Mouse (Mus musculus) kidney, postnatal 0 days (tissue): Measurements from ENCODE around the gene Map7. TPM values are rescaled to one million over a fixed set of nuclear protein-coding genes. Genes with fewer than 3 reads are reported as not detected.

Experiments
- ATAC-seq: fragments of 200-750 bp; cut with Nextera tagmentation; replicated peaks from 2 replicates; pipeline ENCODE4 v1.8.0; 2017; ENCODE audit warnings: low read depth, moderate number of reproducible peaks, moderate TSS enrichment, moderate library complexity; ENCODE audit not compliant: low FRiP score
- DNase-seq: peaks from one replicate; pipeline ENCODE4 v3.0.0-alpha.2; 2016; ENCODE audit warnings: low spot score
- H3K27ac ChIP-seq: fragments of 300-500 bp; sonication (generic); 2 replicates; pipeline ENCODE4 v1.5.1; 2014; ENCODE audit warnings: mild to moderate bottlenecking
- H3K27me3 ChIP-seq: fragments of 300-500 bp; sonication (generic); 2 replicates; pipeline ENCODE4 v1.6.1; 2014; ENCODE audit warnings: low read length, mixed read lengths; ENCODE audit not compliant: insufficient read depth
- H3K36me3 ChIP-seq: fragments of 300-500 bp; sonication (generic); 2 replicates; pipeline ENCODE4 v1.6.1; 2014; ENCODE audit warnings: low read length, mixed read lengths; ENCODE audit not compliant: insufficient read depth
- H3K4me1 ChIP-seq: fragments of 300-500 bp; sonication (generic); replicated peaks from 2 replicates; pipeline ENCODE4 v1.6.1; 2014; ENCODE audit warnings: antibody characterized with exemption, low read length, mixed read lengths; ENCODE audit not compliant: insufficient read depth
- H3K4me2 ChIP-seq: fragments of 300-500 bp; sonication (generic); 2 replicates; pipeline ENCODE4 v1.6.1; 2014; ENCODE audit warnings: mild to moderate bottlenecking, low read length, moderate library complexity, mixed read lengths
- H3K4me3 ChIP-seq: fragments of 300-500 bp; sonication (generic); replicated peaks from 2 replicates; pipeline ENCODE4 v1.5.1; 2014; ENCODE audit warnings: low read depth, low read length
- H3K9ac ChIP-seq: fragments of 300-500 bp; sonication (generic); 2 replicates; pipeline ENCODE4 v1.6.1; 2014; ENCODE audit warnings: low read depth, low read length
- H3K9me3 ChIP-seq: fragments of 300-500 bp; sonication (generic); replicated peaks from 2 replicates; pipeline ENCODE4 v1.6.1; 2016; ENCODE audit warnings: low read length, inconsistent platforms, mixed read lengths
- CTCF ChIP-seq: IDR thresholded peaks from 2 replicates; pipeline ENCODE4 v1.5.1; 2016; ENCODE audit warnings: antibody characterized with exemption, low read depth, mild to moderate bottlenecking, moderate library complexity
- WGBS: fragments of 180-500 bp; shearing (Covaris S2); extraction: QIAGEN DNeasy Blood & Tissue Kit; methylation state at CpG from one replicate; pipeline ENCODE4 v1.1.7; 2014; 5-methylcytosine and 5-hydroxymethylcytosine counted together
- polyA plus RNA-seq: library from polyadenylated mRNA; unstranded; fragments of >200 nt; fragmentation: Nextera tagmentation; extraction: Ambion mirVana; gene quantifications from 2 replicates; pipeline ENCODE4 v1.2.1, GENCODE M21; 2015

The Map7 gene
- polyA plus RNA-seq, 1 experiment from 2014 or later, result 31.2 TPM

GRCm38 (mm10) chr10:20149835-20150355 is 1.6 kb downstream of the Map7 start:
- DNase-seq, result peak; percentile 24

DNA sequence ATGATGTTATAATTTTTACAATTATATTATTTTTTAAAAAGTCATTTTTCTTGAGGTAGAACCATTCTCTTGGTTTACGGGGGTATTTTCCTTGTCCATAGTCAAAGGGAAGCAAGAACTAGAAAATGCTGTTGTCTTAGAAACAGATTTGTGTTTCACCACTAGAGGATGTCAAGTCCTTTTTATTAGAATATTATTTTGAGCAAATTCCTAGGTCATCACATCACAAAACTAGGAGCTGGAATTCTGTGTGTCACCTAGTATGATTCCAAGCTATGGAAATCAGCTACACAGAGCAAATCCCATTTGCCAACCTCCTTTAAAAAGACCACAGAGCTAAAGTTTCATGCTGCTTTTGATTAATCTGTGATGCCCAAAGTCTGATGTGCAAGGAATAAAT is 3.9 kb downstream of the Map7 start:
- Histone ChIP-seq H3K4me1 (no peaks in the 10 kb centered on the region), H3K36me3 (no peaks in the 10 kb centered on the region), H3K27ac (no peak overlapping the region), H3K27me3 (no peaks in the 10 kb centered on the region), H3K9ac (no peak overlapping the region), H3K4me2 (no peak overlapping the region), H3K9me3 (no peaks in the 10 kb centered on the region), H3K4me3 (no peak overlapping the region)
- peak; percentile 67 for DNase-seq
- WGBS, result 92% methylated on average over 1 of the region's 1 CpGs
- no peak for ATAC-seq
- TF ChIP-seq CTCF, result peak; percentile 65

More at GRCm38 (mm10) chr10:20149835-20150355, 1.6 kb downstream of the Map7 start:
- no peaks in the 10 kb centered on the region for H3K4me1 ChIP-seq
- no peaks in the 10 kb centered on the region for H3K9me3 ChIP-seq
- WGBS, result under 1% methylated on average over 13 of the region's 13 CpGs
- H3K27ac ChIP-seq, result peak overlapping the region; percentile 87; the same call in 1 of the 2 replicates
- peak overlapping the region; percentile 86 for H3K4me2 ChIP-seq
- no peaks in the 10 kb centered on the region for H3K27me3 ChIP-seq
- peak overlapping the region; percentile 91 for H3K9ac ChIP-seq
- H3K4me3 ChIP-seq, result peak overlapping the region; percentile 89
- no peak for TF ChIP-seq CTCF
- no peaks in the 10 kb centered on the region for H3K36me3 ChIP-seq
- ATAC-seq, result no peak

- TF ChIP-seq CTCF, result no peak
- no peak for DNase-seq
- H3K4me2 ChIP-seq, result no peak overlapping the region
- H3K9me3 ChIP-seq, result no peaks in the 10 kb centered on the region
- 57% methylated on average over 2 of the region's 2 CpGs for WGBS
- H3K9ac ChIP-seq, result no peak overlapping the region
- no peak overlapping the region for H3K4me3 ChIP-seq
- no peaks in the 10 kb centered on the region for H3K27me3 ChIP-seq
- H3K36me3 ChIP-seq, result no peaks in the 10 kb centered on the region
- ATAC-seq, result no peak
- no peaks in the 10 kb centered on the region for H3K4me1 ChIP-seq
- H3K27ac ChIP-seq, result no peak overlapping the region
These were observed 5.2 kb downstream of the Map7 start for GRCm38 (mm10) chr10:20153507-20153906.

- no peaks in the 10 kb centered on the region for H3K9me3 ChIP-seq
- no peak overlapping the region for H3K4me2 ChIP-seq
- no peak for TF ChIP-seq CTCF
- no peaks in the 10 kb centered on the region for H3K36me3 ChIP-seq
- DNase-seq (no peak), ATAC-seq (no peak)
- H3K4me3 ChIP-seq, result no peak overlapping the region
- H3K4me1 ChIP-seq, result no peaks in the 10 kb centered on the region
- H3K9ac ChIP-seq, result no peak overlapping the region
- WGBS, result 86% methylated on average over 7 of the region's 7 CpGs
- no peaks in the 10 kb centered on the region for H3K27me3 ChIP-seq
- no peak overlapping the region for H3K27ac ChIP-seq
These were observed 7.1 kb downstream of the Map7 start for GRCm38 (mm10) chr10:20155401-20155800.

DNA sequence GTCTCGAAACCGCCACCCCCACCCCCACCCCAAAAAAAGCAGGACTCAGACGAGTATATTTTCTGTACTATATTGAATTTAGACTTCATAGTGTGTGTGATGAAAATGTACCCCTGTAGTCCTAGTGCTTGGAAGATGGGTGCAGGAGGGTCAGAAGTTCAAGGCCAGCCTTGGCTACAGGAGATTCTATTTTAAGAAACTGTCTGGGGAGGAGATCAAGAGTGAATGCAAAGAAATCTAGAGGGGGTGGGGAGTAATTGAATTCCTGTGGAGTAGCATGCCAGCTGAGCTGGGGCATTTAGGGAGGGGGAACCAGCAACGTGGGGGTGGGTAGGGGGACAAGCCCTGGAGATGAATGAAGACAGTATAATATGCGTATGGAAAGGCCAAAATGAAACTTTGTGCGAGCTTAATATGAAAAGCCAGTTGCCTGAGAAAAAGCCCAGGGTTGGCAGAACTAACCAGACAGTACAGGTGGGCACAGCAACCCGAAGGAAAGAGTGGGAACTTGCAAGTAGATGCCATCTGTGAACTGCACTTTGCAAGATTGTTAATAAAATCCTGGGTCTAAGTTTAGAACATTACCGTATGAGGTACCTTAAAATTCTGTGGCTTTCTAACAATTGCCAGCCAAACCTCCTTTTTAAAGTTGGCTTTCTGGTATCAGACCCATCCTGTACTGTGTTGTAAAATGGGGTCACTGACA is 8.9 kb downstream of the Map7 start:
- no peak overlapping the region for H3K4me3 ChIP-seq
- no peak overlapping the region for H3K4me2 ChIP-seq
- H3K27me3 ChIP-seq, result no peaks in the 10 kb centered on the region
- DNase-seq (no peak), ATAC-seq (no peak)
- H3K36me3 ChIP-seq, result no peaks in the 10 kb centered on the region
- H3K9me3 ChIP-seq, result no peaks in the 10 kb centered on the region
- no peak overlapping the region for H3K9ac ChIP-seq
- no peaks in the 10 kb centered on the region for H3K4me1 ChIP-seq
- TF ChIP-seq CTCF, result no peak
- 84% methylated on average over 8 of the region's 8 CpGs for WGBS
- no peak overlapping the region for H3K27ac ChIP-seq

GRCm38 (mm10) chr10:20158756-20159155 is 10.5 kb downstream of the Map7 start:
- no peak overlapping the region for H3K4me2 ChIP-seq
- no peak overlapping the region for H3K4me3 ChIP-seq
- H3K27ac ChIP-seq, result no peak overlapping the region
- WGBS, result 67% methylated on average over 4 of the region's 4 CpGs
- H3K27me3 ChIP-seq, result no peaks in the 10 kb centered on the region
- ATAC-seq (no peak), DNase-seq (no peak)
- H3K36me3 ChIP-seq, result no peaks in the 10 kb centered on the region
- no peaks in the 10 kb centered on the region for H3K4me1 ChIP-seq
- no peak for TF ChIP-seq CTCF
- no peak overlapping the region for H3K9ac ChIP-seq
- no peaks in the 10 kb centered on the region for H3K9me3 ChIP-seq
